Mouse (Mus musculus): Measurements from ENCODE around the gene Zfp275.

GRCm38 (mm10) chrX:73391481-73391880, 49.1 kb downstream of the Zfp275 start:
- TF ChIP-seq CTCF (IDR thresholded peaks at IDR 0.05; ENCODE audit: borderline replicate concordance, insufficient read depth, low read length) (no peak), POLR2A (IDR thresholded peaks at IDR 0.05; ENCODE audit: low read depth, low read length) (no peak)
